Mouse (Mus musculus) right cerebral cortex, adult 2 months (tissue): ENCODE results near the gene Piga.

Experiments used
- DNase-seq, 2 experiments: peaks; one replicate each; pipeline ENCODE4 v3.0.0; 2021 to 2022; ENCODE audit warnings: low spot score in 2 of 2

Piga gene

DNA sequence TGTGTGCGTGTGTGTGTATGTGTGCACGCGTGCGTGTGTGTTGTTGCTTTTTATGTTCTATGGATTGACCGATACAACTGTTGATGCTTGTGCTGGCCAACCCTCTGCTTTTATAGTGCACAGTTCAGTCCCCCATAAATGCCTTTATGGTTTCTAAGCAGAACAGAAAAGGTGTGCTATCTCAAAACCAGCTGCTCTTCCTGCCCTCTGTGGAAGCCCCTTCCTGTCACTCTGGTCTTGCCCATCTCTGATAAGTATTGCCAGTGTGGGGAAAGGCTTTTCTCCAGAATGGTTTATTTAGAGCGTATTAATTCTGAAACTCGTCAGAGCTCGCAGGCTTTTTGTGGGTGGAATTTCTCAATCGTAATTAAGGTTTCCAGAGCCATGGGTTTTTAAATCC, 13.1 kb downstream of the Piga start:
- no peak for DNase-seq

DNA sequence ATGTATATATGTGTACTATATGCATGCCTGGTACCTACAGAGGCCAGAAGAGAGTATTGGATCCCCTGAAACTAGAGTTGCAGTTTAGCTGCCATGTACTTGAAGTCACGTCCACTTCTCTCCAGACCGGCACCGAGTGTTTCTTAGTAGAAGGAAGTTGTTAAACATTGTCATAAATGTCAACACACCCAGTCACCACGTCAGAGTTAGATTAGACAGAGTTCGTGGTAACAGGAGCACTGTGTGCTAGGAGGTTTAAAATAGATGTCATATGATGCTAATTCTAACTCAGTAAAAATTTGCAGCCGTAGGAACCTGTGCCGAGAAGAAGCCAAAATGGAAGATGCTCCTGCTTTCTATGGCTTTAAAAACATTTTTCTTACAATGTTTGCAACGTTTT, 17.1 kb downstream of the Piga start, which contains the start of gene Asb11:
Gene Asb11 (plus strand): TSS at position 286 of the 400 bp plus-strand sequence.
- no peak for DNase-seq

DNA sequence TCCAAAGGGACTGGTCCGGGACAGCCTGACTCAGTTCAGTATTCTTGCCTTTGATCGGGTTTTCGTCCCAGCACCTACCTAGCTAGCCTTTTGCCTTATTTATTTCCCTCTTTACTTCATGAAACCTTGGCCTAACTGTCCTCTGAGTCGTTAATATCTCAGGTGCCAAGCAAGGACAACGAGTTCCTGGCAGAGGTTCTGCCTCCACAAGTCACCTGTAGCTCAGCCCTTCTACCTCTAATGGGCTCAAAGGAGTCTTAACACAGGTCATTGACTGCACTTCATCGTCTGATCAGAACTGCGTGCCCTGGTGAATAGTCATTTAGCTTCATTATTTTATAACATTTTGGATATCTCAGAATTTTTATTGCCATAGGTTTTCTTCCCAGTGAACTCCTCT, 19.9 kb downstream of the Piga start:
- DNase-seq = no peak

DNA sequence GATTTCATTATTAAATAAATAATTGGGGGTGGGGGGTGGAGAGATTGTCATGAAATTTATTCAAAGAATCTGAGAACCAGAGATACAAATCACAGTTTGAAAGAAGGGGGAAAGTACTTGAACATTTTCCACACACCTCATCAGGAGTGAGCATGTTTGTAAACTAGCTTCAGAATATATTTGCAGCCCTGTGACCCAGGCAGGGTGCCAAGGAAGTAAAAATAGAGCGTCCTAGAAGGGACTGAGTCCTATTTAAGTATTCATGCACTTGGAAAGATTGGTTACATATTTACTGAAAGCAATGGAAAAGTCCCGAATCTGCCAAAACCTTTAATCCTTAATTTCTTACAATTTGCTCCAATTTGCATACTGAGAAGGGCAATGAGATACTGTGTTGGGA, 20.6 kb downstream of the Piga start:
- no peak for DNase-seq

DNA sequence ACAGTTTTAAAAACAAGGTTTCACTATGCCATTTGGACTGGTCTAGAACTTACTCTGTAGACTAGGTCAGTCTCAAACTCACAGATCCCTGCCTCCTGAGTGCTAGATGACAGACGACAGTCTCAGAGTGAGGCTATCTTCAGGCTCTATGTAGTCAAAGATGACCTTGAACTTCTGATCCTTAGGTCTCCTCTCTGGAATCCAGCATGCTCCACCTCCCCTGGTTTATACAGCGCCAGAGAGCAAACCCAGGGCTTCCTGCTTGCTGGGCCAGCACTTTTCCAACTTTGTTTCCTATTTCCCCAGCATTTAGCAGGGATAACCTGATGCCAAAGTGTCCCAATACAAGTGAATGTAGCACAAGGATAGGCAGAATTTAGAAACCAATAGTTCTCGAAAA, 21.1 kb downstream of the Piga start:
- DNase-seq = no peak

DNA sequence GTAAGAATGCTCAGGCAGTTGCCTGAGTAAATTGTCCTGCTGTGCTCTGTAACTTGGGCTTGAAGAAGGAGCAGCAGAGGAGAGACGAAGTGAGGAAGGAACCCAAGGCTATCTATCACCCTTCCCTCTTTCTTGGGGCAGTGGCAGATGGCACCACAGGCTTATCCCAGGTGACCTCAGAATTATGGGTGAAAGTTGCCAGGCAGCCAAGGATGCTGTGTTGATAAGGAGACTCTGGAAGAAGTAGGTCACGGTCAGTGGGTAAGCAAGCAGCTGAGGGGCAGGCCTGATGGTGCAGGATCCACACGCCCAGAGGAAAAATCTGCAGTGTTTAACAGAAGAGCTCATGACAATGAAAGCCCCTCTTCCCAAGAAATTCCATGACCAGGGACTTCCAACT, 21.7 kb downstream of the Piga start:
- DNase-seq = no peak

DNA sequence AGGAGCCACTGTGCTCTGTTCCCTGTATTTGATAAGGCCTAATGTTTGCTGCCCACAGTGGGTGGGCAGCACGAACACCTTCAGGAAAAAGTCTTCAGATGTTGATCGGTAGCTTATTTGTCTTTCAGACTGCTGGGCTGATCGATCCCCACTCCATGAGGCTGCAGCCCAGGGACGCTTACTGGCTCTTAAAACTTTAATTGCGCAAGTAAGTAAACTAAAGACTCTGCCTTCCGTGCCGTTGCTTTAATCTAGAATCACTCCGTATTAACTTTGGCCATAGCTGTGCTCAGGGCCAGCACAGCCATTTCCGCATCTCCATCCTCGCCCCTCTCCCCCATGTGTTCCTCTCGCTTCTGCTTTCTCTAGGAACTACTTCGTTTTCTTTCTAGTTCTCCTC, 26.0 kb downstream of the Piga start:
- DNase-seq = no peak

DNA sequence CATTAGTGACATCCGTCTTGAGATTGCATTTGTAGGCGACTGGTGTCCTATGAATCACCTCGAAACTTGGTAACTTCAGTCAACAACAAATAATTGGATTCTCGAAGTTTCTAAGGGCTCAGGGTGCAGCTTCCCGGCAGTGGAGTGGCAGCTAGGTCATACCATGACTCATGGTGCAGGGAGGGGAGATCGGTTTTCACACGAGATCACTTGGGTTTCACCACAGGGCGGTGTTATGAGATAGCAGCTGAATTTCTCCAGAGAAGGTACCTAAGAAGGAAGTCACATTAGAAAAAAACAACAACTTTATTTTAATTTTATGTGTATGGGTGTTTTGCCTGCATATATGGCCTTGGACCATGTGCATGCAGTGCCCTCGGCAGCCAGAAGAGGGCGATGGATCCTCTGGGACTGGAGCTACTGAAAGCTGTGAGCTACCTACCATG, 26.5 kb downstream of the Piga start:
- DNase-seq = no peak

DNA sequence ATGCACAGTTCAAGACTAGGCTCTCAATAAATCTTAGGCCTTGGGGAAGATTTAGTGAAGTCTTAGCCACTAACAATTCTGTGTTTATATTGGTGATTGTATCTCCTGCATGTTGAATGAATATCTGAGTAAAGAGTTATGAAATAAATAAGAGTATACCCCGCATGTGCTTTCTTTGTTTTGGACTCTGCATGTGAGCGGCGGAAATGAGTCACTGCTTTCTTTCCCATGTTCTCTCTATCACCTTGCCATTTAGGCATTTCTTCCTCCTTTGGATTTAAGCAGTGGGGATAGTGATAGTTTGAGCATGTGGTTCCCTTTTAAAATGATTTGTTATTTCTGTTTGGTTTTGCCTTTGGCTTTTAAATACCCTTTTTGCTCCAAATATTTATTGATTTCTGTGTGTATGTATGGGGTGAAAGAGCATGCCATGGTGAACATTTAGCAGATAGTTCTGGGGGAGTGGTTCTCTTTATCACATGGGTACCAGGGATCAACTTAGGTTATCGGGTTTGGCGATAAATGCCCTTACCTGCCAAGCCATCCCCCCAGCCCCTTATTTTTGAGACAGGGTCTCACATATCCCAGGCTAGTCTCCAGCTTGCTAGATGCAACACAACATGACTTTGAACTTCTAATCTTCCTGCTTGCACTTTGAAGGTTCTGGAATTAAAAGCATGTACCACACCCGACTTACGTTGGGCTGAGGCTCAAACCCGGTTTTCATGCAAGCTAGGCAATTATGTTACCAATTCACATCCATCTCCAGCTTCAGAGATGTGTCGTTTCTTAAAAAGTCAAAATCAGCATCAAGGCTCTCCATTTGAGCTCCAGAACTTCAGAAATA, 27.5 kb downstream of the Piga start:
- no peak for DNase-seq

DNA sequence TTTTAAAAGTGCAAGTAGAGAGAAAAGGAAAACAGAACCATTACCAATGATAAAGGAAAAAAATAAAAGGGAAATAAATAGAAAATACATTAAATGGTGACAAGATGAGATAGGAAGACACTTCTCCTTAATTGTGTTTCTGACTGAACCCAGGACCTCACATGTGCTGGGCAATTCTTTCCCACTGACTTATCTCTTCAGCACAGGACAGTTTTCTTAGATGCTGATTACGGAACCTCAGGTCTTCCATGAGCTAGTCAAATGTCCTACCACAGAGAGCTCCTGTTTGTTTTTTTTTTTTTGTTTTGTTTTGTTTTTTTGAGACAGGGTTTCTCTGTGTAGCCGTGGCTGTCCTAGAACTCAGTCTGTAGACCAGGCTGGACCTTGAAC, 28.1 kb downstream of the Piga start:
- DNase-seq = no peak

DNA sequence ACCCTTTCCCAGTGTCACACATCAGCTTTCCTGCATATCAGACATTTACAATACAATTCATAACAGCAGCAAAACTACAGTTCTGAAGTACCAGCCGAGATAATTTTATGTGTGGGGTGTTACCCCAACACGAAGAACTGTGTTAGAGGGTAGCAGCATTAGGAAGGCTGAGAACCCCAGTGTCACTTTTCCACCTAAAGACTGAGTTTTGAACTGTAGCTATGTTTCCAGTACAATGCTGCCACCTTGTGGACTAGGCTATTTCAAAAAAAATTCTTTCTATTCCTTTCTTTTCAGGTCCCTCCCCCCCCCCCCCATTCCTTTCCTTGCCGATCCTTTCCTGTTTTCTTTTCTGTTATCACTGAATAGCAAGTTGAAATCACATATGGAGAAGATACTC, 29.6 kb downstream of the Piga start:
- peak; percentile 25 to 44 for DNase-seq

DNA sequence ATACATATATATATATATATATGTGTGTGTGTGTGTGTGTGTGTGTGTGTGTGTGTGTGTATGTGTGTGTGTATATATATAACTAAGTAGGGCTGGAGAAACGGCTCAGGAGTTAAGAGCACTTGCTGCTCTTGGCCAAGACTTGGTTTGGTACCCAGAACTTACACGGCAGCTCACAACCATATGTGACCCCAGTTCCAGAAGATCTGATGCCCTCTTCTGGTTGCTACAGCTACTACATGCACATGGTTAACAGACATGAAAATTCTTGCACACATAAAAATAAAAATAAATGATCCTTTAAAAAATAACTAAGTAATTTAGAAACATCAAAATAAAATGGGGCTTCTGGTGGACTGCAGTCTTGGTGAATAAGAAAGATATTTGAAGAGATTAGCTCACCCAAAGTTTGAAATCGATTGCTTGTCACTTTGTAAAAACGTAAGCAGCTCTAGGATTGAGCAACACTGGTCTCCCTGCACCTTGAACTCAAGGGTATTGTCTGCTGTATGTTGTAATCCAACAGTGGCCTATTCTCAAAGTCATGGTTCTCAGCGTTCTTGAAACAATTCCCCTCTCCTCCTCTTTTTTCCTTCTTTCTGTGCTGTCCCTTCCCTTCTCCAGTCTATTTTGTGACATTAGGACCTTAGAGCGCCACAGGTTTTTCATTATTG, 39.8 kb downstream of the Piga start:
- DNase-seq = no peak
